Mouse (Mus musculus) neural tube, embryonic 13.5 days (tissue): ENCODE data around the gene Crk. TPM values are rescaled to one million over a fixed set of nuclear protein-coding genes. Genes with fewer than 3 reads are reported as not detected.

ENCODE experiments used
- ATAC-seq: fragments of 200-750 bp; cut with Nextera tagmentation; 2 replicates; pipeline ENCODE4 v1.8.0; 2017; ENCODE audit warnings: low read depth, mild to moderate bottlenecking, moderate TSS enrichment, moderate library complexity
- H3K27ac ChIP-seq: fragments of 300-500 bp; sonication (generic); replicated peaks from 2 replicates; pipeline ENCODE4 v1.5.1; 2015; ENCODE audit warnings: moderate library complexity, mild to moderate bottlenecking, inconsistent platforms
- H3K27me3 ChIP-seq: fragments of 300-500 bp; sonication (generic); 2 replicates; pipeline ENCODE4 v1.6.1; 2015; ENCODE audit warnings: mild to moderate bottlenecking, inconsistent platforms
- H3K36me3 ChIP-seq: fragments of 300-500 bp; sonication (generic); 2 replicates; pipeline ENCODE4 v1.6.1; 2015; ENCODE audit warnings: mild to moderate bottlenecking, inconsistent platforms
- H3K4me1 ChIP-seq: fragments of 300-500 bp; sonication (generic); replicated peaks from 2 replicates; pipeline ENCODE4 v1.6.1; 2015; ENCODE audit warnings: inconsistent platforms
- H3K4me2 ChIP-seq: fragments of 300-500 bp; sonication (generic); 2 replicates; pipeline ENCODE4 v1.6.1; 2015; ENCODE audit warnings: inconsistent platforms, mild to moderate bottlenecking, moderate library complexity
- H3K4me3 ChIP-seq: fragments of 300-500 bp; sonication (generic); 2 replicates; pipeline ENCODE4 v1.5.1; 2015; ENCODE audit warnings: mild to moderate bottlenecking, inconsistent platforms
- H3K9ac ChIP-seq: fragments of 300-500 bp; sonication (generic); 2 replicates; pipeline ENCODE4 v1.6.1; 2015; ENCODE audit warnings: moderate library complexity, mild to moderate bottlenecking, inconsistent platforms
- H3K9me3 ChIP-seq: fragments of 300-500 bp; sonication (generic); 2 replicates; pipeline ENCODE4 v1.6.1; 2016; ENCODE audit warnings: inconsistent platforms
- WGBS: fragments of 180-500 bp; shearing (Covaris S2); methylation state at CpG from one replicate; pipeline ENCODE4 v1.1.7; 2015; 5-methylcytosine and 5-hydroxymethylcytosine counted together
- polyA plus RNA-seq: library from polyadenylated mRNA; unstranded; fragments of >200 nt; fragmentation: Nextera tagmentation; extraction: Ambion mirVana; gene quantifications from 2 replicates; pipeline ENCODE4 v1.2.1, GENCODE M21; 2015

Gene Crk
- polyA plus RNA-seq, 1 experiment from 2014 or later: 120 TPM

DNA sequence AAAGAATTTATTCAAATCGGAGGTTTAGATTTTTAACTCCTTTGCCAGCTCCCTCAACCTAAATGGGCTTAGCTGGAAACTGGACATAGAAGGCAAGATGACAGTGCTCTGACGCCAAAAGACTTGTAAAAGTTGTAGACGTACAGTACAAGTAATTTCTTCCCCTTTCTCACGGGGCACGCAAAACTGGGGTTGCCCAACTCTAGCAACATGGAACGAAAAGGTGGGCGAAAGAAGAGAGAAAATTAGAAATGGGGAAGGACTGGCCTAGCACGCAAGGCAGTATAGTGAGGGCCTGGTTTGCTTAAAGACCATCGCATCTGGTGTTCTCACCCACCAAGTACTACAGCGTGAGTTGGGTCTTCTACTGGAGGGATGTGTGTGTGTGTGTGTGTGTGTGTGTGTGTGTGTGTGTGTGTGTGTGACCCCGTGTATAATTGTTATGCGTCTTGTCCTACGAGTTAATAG lies 28.1 kb upstream of the Crk start:
- Histone ChIP-seq H3K4me2 (peak overlapping the region; percentile 84), H3K4me1 (peaks cover 42% of the 10 kb centered on the region), H3K9ac (peak overlapping the region; percentile 82), H3K27me3 (peaks cover 36% of the 10 kb centered on the region), H3K9me3 (no peaks in the 10 kb centered on the region), H3K27ac (no peak overlapping the region; the same call in 1 of the 2 replicates), H3K4me3 (peak overlapping the region; percentile 56), H3K36me3 (no peaks in the 10 kb centered on the region)
- ATAC-seq: no peak
- 47% methylated on average over 13 of the region's 13 CpGs for WGBS

DNA sequence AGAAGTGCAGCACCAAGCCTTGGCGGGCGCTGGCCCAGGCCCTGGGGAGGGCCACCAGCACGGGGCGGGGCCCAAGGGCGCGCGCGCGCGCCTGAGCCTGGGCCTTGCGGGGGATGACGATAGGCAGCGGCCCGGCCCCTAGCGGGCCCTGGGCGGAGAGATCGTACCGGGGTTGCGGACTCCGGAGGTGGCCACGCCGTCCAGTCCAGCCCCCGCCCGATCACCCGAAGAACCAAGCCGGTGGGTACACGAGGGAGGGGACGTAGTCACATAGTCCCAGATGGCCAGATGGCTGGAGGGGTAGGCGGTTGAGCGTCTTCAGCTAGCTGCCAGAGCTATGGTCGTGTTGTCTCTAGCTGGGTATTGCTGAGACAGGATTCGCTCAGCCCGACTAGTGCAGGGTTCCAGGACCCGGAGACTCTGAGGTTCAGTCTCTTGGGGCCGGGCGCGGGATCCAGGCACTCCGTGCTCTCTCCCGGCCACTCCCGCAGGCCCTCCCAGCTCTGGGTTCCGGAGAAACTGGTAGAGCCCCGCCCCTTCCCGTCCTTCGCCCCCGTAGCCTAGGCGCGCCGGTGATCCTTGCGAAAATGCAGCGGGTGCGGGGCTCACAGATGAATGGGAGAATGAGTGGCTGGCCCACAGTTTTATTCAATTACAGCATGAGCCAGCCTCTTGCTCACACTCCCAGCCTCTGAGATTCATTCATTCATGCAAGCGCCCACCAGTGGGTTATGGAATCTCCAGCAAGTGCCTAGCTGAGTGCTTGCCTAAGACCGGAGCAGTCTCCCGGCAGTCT lies 27.4 kb upstream of the Crk start:
- ATAC-seq: peak; percentile 61
- no peaks in the 10 kb centered on the region for H3K9me3 ChIP-seq
- H3K4me3 ChIP-seq: peak overlapping the region; percentile 56
- peak overlapping the region; percentile 82 for H3K9ac ChIP-seq
- peaks cover 48% of the 10 kb centered on the region for H3K4me1 ChIP-seq
- WGBS: under 1% methylated on average over 54 of the region's 54 CpGs
- no peaks in the 10 kb centered on the region for H3K36me3 ChIP-seq
- peaks cover 41% of the 10 kb centered on the region for H3K27me3 ChIP-seq
- peak overlapping the region; percentile 70 for H3K27ac ChIP-seq
- H3K4me2 ChIP-seq: peak overlapping the region; percentile 84

DNA sequence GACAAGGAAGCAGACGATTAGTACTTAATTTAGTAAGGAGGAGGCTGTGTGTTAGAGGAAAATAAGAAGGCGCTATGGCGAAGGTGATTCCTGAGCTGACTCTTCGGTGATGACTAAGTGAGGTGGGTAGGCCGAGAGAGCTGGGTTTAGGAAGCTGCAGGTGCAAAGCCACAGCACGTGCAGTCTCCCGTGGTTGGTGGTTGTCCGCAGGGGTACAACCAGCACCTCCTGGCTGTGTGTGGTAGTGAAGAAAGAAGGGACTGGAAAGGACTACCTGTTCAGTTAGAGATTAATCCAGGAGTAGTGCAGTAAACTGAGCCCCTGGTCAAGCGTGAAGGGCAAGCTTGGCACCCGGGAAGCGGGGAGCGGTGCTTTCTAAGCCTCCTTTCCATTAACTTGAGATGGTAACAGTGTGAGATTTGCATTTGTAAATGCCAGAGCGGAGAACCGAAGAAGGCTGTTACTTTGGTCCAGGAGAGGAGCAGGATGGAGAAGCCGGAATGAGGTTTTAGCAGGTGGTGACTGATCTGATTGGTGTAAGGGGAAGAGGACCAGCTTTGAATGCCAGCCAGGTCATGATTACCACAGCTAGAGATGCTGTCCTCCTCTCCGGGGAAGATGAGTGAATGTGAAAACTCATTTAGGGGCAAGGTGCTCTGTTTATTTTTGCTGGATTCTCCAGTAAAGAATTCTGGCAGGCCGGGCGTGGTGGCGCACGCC lies 26.7 kb upstream of the Crk start:
- H3K9me3 ChIP-seq: no peaks in the 10 kb centered on the region
- H3K4me1 ChIP-seq: peaks cover 55% of the 10 kb centered on the region
- peak overlapping the region; percentile 84 for H3K4me2 ChIP-seq
- H3K9ac ChIP-seq: peak overlapping the region; percentile 82
- peaks cover 47% of the 10 kb centered on the region for H3K27me3 ChIP-seq
- 21% methylated on average over 20 of the region's 20 CpGs for WGBS
- no peaks in the 10 kb centered on the region for H3K36me3 ChIP-seq
- no peak; the same call in 1 of the 2 replicates for ATAC-seq
- peak overlapping the region; percentile 56 for H3K4me3 ChIP-seq
- peak overlapping the region; percentile 70; the same call in 1 of the 2 replicates for H3K27ac ChIP-seq

DNA sequence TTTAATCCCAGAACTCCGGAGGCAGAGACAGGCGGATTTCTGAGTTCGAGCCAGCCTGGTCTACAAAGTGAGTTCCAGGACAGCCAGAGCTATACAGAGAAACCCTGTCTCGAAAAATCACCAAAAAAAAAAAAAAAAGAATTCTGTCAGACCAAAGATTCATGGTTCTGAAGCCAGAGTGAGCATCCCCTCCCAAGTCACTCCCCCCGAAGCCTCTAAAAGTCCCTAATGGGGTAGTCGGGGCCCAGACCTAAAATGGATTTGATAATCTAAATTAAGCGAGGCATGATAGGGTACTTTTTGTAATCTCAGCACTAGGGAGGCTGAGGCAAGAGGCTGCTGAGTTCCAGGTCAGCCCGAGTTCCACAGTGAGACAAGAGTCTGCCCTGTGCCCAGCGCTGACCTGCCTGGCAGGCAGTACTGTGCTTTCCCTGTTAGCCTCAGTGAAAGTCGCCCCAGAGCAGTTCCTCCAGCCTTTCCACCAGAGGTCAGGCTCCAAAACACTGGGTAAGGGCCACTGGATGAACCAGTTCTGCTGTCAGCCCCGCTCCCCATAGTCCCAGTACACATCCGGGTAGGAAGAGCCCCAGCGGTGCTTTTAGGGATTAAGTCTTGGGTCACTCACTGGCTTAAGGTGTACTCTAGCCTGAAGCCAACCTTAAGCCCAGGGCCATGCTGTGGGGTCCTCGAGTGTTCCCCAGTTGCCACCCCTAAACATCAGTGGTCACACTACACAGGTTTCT lies 25.9 kb upstream of the Crk start:
- Histone ChIP-seq H3K4me2 (peak overlapping the region; percentile 97), H3K27me3 (peaks cover 47% of the 10 kb centered on the region), H3K9me3 (no peaks in the 10 kb centered on the region), H3K36me3 (no peaks in the 10 kb centered on the region), H3K27ac (0 out of 2 replicates have a peak overlapping the region, but pooled peaks have one; percentile 33), H3K9ac (peak overlapping the region; percentile 68; the same call in 1 of the 2 replicates), H3K4me3 (peak overlapping the region; percentile 46; the same call in 1 of the 2 replicates), H3K4me1 (peaks cover 55% of the 10 kb centered on the region)
- no peak for ATAC-seq
- WGBS: 25% methylated on average over 14 of the region's 14 CpGs

DNA sequence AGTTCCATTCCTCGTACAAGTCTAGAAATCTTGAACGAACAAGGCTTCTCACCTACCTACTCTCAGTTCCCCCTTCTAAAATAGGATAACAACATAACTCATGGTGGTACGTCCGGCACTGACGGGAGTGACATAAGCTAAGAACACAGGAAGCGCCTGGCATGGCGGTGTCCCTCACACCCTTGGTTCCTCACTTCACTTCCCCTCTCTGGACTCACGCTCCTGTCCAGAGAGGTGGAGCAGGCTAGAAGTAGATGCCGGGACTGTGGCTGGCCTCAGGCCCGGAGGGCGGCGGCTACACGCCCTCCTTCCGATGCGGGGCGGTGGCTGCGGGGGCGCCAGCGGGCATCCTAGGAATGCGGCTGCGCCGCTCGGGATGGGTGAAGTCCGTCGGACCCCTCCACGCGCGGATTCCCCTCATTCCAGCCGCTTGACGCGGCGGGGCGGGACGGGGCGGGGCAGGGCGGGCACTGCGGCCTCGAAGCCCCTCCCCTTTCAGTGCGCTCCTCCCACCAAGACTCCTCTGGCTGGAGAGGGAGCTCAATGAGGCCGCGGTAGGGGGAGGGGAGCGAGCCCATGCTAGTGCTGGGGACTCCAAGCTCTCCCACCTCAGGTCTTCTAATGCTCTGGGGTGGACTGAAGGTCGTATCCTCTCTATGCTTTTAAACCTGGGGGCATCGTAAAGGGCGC lies 25.1 kb upstream of the Crk start:
- H3K4me2 ChIP-seq: peak overlapping the region; percentile 97

DNA sequence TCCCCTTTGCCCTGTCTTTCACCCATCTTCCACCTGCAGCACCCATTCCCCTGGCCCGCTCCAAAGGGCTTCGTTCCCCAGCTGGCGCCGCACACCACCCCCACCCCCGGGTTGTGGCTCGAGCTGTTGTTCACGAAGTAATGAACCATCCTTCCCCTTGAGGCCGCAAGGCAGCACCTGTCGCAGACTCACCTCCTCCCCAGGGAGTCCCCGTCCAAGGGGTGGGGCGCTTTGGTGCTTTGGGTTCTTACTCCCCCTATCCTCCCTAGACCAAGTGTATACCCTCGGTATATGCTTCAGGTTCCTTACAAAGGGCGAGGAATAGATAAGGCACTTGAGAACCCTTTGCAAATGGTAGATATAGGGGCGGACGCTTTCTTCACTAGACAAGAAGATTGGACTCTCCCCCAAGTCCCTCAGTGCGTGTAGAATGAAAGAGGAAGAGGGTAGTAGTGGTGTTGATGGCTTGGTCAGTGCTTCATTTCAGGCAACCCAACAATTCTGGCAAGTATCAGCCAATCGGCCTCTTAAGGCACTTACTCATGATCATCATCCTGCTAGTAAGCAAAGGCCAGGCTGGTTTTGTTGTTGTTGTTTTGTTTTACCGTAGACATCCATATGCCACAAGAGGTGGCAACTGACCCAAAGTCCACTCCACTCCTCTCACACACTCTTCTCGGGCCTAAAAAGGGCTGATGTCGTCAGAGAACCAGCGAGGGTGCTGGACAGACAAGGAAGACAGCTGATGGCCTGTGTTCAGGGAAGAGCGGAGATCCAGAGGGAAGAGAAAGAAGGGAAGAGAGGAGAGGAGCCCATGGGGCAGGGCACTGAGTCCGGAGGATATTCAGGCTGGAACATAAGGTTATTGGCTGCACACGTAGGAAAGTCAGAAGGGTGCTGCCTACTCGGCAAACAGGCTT lies 24.3 kb upstream of the Crk start:
- 39% methylated on average over 25 of the region's 25 CpGs for WGBS
- no peak for ATAC-seq
- H3K27me3 ChIP-seq: peaks cover 47% of the 10 kb centered on the region

More for the DNA sequence above, 25.1 kb upstream of the Crk start:
- peaks cover 47% of the 10 kb centered on the region for H3K27me3 ChIP-seq
- H3K36me3 ChIP-seq: no peaks in the 10 kb centered on the region
- WGBS: under 1% methylated on average over 43 of the region's 45 CpGs
- H3K27ac ChIP-seq: 0 out of 2 replicates have a peak overlapping the region, but pooled peaks have one; percentile 33
- peaks cover 55% of the 10 kb centered on the region for H3K4me1 ChIP-seq
- peak; percentile 47 for ATAC-seq
- peak overlapping the region; percentile 46 for H3K4me3 ChIP-seq
- H3K9ac ChIP-seq: peak overlapping the region; percentile 68
- H3K9me3 ChIP-seq: no peaks in the 10 kb centered on the region

DNA sequence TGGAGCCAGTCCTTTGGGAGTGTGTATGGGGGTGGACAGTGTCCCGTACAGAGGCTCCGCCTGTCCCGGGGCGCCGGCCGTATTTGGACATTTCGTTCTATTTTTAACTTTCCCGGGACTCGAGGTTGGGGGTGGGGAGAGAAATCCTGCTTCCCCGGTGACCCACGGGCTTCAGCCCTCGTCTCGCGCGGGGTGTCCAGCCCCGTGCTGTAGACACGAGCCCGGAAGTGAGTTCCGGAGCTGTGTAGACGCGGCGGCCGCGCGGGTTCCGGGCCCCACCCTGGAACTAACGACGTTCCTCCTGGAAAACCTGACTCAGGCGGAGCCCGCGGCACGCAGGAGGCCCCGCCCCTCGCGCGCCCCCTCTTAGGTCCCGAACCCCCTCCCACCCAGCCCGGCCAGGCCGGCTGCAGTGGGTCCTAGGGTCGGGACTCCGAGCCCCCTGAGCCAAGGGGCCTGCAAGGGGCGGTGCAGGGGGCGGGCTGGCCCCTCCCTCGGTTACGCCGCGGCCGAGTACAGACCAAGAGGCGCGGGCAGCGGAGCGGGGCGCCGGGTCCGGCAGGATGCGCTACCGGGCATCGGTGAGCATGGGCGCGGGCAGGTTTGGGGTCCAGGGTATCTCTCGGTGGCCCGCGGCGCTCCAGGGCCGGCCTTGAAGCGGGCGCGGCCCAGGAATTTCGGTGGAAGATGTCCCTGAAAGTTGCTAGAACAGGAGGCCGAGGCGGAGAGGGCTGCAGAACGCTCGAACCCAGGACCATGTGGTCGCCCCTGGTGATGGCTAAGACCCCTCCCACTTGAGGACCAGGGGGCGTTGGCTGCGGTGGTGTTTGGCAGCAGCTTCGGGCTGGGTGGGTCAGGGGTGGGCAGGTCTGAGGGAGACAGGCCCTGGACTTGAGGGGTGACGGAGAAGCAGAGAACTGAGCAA lies 23.2 kb upstream of the Crk start:
- H3K4me3 ChIP-seq: peak overlapping the region; percentile 62
- peaks cover 47% of the 10 kb centered on the region for H3K27me3 ChIP-seq
- H3K9me3 ChIP-seq: no peaks in the 10 kb centered on the region
- H3K27ac ChIP-seq: peak overlapping the region; percentile 28
- H3K9ac ChIP-seq: peak overlapping the region; percentile 81
- no peak for ATAC-seq
- peak overlapping the region; percentile 97 for H3K4me2 ChIP-seq
- H3K36me3 ChIP-seq: 0 out of 2 replicates have a peak, but pooled peaks cover 3% of the 10 kb centered on the region
- 2% methylated on average over 78 of the region's 78 CpGs for WGBS
- peaks cover 53% of the 10 kb centered on the region for H3K4me1 ChIP-seq

More for the DNA sequence above, 24.3 kb upstream of the Crk start:
- Histone ChIP-seq H3K4me3 (peak overlapping the region; percentile 46), H3K36me3 (no peaks in the 10 kb centered on the region), H3K9ac (peak overlapping the region; percentile 68), H3K4me1 (peaks cover 55% of the 10 kb centered on the region), H3K9me3 (no peaks in the 10 kb centered on the region), H3K4me2 (peak overlapping the region; percentile 97), H3K27ac (0 out of 2 replicates have a peak overlapping the region, but pooled peaks have one; percentile 33)

DNA sequence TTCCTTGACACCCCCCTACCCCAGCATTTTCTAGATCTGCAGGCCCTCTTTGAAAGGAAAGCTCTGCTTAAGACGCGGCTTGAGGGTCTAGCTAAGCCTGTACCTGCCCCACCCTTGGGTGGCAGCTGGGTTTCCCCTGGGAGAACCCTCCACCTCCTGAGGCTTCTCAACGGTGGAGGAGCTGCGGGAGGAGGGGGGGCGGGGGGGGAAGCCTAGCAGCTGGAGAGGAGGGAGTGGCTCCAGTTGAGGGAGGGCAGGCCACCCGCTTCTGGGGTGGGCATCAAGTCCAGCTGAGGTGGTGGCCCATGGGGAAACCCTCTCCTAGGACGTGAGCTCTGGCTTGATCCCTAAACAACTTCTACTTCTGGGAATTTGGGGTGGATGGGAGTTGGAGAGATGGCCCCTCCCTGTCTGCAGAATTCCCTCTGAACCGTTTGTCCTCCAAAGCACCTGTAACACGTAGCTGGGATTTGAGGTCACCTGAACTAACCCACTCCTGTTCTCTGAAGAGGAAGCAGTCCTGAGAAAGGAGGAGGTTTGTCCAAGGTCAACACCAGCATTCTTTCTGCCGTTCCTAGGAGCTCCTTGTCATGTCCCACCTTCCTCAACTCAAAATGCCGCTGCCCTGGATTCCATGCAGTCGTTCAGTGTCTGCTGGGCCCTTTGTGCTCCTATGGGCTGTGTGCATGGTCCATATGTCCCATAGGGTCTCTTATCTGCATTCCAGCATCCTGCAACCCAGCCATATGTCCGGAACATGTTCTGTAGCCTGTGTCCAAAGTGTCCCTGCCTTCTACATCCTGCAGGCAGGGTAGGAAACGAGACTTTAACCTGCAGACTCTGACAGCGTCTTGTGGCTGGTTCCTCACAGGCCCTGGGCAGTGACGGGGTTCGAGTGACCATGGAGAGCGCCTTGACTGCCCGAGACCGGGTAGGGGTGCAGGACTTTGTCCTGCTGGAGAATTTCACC lies 22.2 kb upstream of the Crk start:
- Histone ChIP-seq H3K27me3 (peaks cover 47% of the 10 kb centered on the region), H3K27ac (no peak overlapping the region), H3K4me3 (peak overlapping the region; percentile 62), H3K9me3 (no peaks in the 10 kb centered on the region), H3K9ac (peak overlapping the region; percentile 81), H3K36me3 (peaks cover 11% of the 10 kb centered on the region; the same call in 1 of the 2 replicates), H3K4me1 (peaks cover 46% of the 10 kb centered on the region), H3K4me2 (peak overlapping the region; percentile 97)
- ATAC-seq: no peak
- WGBS: 64% methylated on average over 19 of the region's 20 CpGs

DNA sequence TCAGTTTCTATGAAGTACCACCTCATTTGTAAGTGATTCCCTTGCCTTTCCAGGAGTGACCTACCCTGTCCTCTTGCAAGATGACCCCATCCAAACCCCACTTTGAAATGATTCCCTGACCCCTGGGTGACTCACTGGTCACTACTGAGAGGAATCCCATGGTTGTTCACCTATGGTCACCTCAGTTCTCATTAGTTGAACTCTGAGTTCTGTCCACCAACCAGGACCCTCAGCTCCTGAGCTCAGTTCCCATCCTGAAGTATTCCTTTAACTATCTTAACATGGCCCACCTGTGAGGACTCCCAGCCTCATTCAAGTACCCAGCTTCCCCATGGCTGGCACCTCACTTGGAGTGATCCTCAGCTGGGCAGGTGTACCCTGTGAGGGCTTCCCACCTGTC lies 21.2 kb upstream of the Crk start:
- no peak overlapping the region for H3K27ac ChIP-seq
- peaks cover 40% of the 10 kb centered on the region for H3K27me3 ChIP-seq
- peaks cover 20% of the 10 kb centered on the region; the same call in 1 of the 2 replicates for H3K36me3 ChIP-seq
- no peak overlapping the region for H3K4me3 ChIP-seq
- no peaks in the 10 kb centered on the region for H3K9me3 ChIP-seq
- peaks cover 38% of the 10 kb centered on the region for H3K4me1 ChIP-seq
- ATAC-seq: no peak
- H3K4me2 ChIP-seq: no peak overlapping the region
- no peak overlapping the region for H3K9ac ChIP-seq
